Comparison of ENCODE assay signal across 21 mouse cellular contexts in genomic region chr5:100237674-100238278, GRCm38 (mm10).
A peak's percentile ranks its signal among the peaks of the same experiment; 100 is the strongest.
DNase-seq lines count a peak whose midpoint lies in the region; ATAC-seq lines count a peak whose summit lies in the region.
"Had no signal": no experiment of that assay in that cellular context is flagged by ENCODE, and none has a peak within 500 bp of the region (broad histone marks: within the 10 kb centered on the region; RNA-seq: fewer than 3 reads in every experiment).

No protein-coding gene starts in this region.

- intact Hi-C loops in left cerebral cortex, postnatal 4 days (cut with DNase I) = no loop called here

- peak; percentile 40 for ATAC-seq in megakaryocyte, adult 5-6 weeks (ENCODE audit: poor library complexity, severe bottlenecking)
- ATAC-seq: CD4-positive, CD25-positive, alpha-beta regulatory T cell, adult 4 months; forebrain, embryonic 13.5 days; forebrain, embryonic 16.5 days; hindbrain, embryonic 16.5 days; intestine, embryonic 15.5 days; Patski had no signal

- DNase-seq in cerebellum, postnatal 25 days = peak; percentile 45 to 47
- no peak for DNase-seq in cerebellum, adult 18-20 months
- DNase-seq in left cerebral cortex, postnatal 4 days = peak; percentile 32
- DNase-seq in left cerebral cortex, adult 9 months (ENCODE audit: low spot score in 2 of 2) = no peak
- DNase-seq in MN1 (ENCODE audit: low spot score) = peak; percentile 76
- no peak for DNase-seq in frontal cortex, postnatal 25 days (ENCODE audit: low spot score in 2 of 2)
- DNase-seq: adrenal gland, postnatal 10 days; adrenal gland, postnatal 36 days; cerebellum, adult 11 months; cerebellum, adult 9-11 months; gastrocnemius, adult 2 months; gastrocnemius, postnatal 14 days; kidney, adult 11 months; kidney, adult 8-10 months had no signal

Comparison
In these comparisons a context has a peak if more than half of its experiments do, and no peak if none do; other contexts are left out.
1. DNase-seq: peak in cerebellum, postnatal 25 days (2 of 2), left cerebral cortex, postnatal 4 days (single experiment) and MN1 (single experiment); none in cerebellum, adult 18-20 months (0 of 2), left cerebral cortex, adult 9 months (0 of 2) and frontal cortex, postnatal 25 days (0 of 2).